Mouse (Mus musculus): ENCODE results near the gene Samd13.

Samd13 gene

GRCm38 (mm10) chr3:146611821-146612220 lies 73.6 kb downstream of the Samd13 start:
- DNase-seq = no peak

GRCm38 (mm10) chr3:146611261-146611660 lies 74.1 kb downstream of the Samd13 start:
- DNase-seq = no peak

- no peak for DNase-seq
These were observed 75.1 kb downstream of the Samd13 start for GRCm38 (mm10) chr3:146610322-146610721.

- DNase-seq = no peak
These were observed 78.0 kb downstream of the Samd13 start for GRCm38 (mm10) chr3:146607368-146607767.

GRCm38 (mm10) chr3:146604647-146605046 lies 80.7 kb downstream of the Samd13 start:
- no peak for DNase-seq

- no peak for DNase-seq
These were observed 82.9 kb downstream of the Samd13 start for GRCm38 (mm10) chr3:146602531-146602930.

GRCm38 (mm10) chr3:146601205-146601604 lies 84.2 kb downstream of the Samd13 start:
- no peak for DNase-seq

- no peak for DNase-seq
These were observed 86.0 kb downstream of the Samd13 start for GRCm38 (mm10) chr3:146599198-146599900.

- DNase-seq = no peak
These were observed 87.0 kb downstream of the Samd13 start for GRCm38 (mm10) chr3:146598411-146598810.

GRCm38 (mm10) chr3:146596864-146597263 lies 88.5 kb downstream of the Samd13 start:
- DNase-seq = no peak

GRCm38 (mm10) chr3:146596387-146596786 lies 89.0 kb downstream of the Samd13 start:
- no peak for DNase-seq

- DNase-seq = no peak
These were observed 90.0 kb downstream of the Samd13 start for GRCm38 (mm10) chr3:146595440-146595839.
